Mouse (Mus musculus) ES-Bruce4 (cell line): ENCODE measurements at regions not wholly inside any gene's neighbourhood (a gene's known extent, or its start where the extent isn't known, plus 50 kb on each side); places are given as distances from the start of the nearest gene placed in this dataset.
"Not testable (repeated sequence)": the region's sequence is repeated elsewhere in the genome, so short reads cannot be mapped to it uniquely, and the experiment has no call there.

Source experiments
- H3K27ac ChIP-seq: 2 replicates; pipeline ENCODE4 v1.5.1; 2012; ENCODE audit warnings: low read length, inconsistent platforms; ENCODE audit not compliant: insufficient read depth
- H3K27me3 ChIP-seq: 2 replicates; pipeline ENCODE4 v1.6.1; 2012; ENCODE audit warnings: mild to moderate bottlenecking, low read length, inconsistent platforms; ENCODE audit not compliant: control insufficient read depth, poor library complexity, insufficient read depth, severe bottlenecking
- H3K36me3 ChIP-seq: 2 replicates; pipeline ENCODE4 v1.6.1; 2012; ENCODE audit warnings: inconsistent platforms, mild to moderate bottlenecking, low read length, moderate library complexity; ENCODE audit not compliant: control insufficient read depth, poor library complexity, insufficient read depth, severe bottlenecking
- H3K4me1 ChIP-seq: one replicate; pipeline ENCODE4 v1.8.1; 2011; ENCODE audit warnings: low read length; ENCODE audit not compliant: control insufficient read depth, insufficient read depth
- H3K4me3 ChIP-seq: 2 replicates; pipeline ENCODE4 v1.5.1; 2011; ENCODE audit warnings: low read depth, mild to moderate bottlenecking, low read length
- H3K9ac ChIP-seq: 2 replicates; pipeline ENCODE4 v1.6.1; 2012; ENCODE audit warnings: low read depth, mild to moderate bottlenecking, inconsistent platforms; ENCODE audit not compliant: poor library complexity, severe bottlenecking
- H3K9me3 ChIP-seq: replicated peaks from 2 replicates; pipeline ENCODE4 v1.6.1; 2012; ENCODE audit warnings: mild to moderate bottlenecking, low read length, inconsistent platforms; ENCODE audit not compliant: control insufficient read depth, poor library complexity, insufficient read depth, severe bottlenecking
- CTCF ChIP-seq: IDR thresholded peaks from one replicate; pipeline ENCODE4 v1.8.1; 2011; ENCODE audit warnings: low read depth, low read length
- EP300 ChIP-seq: IDR thresholded peaks from 2 replicates; pipeline ENCODE4 v1.6.1; 2011; ENCODE audit warnings: low read depth, low read length; ENCODE audit not compliant: insufficient read depth
- POLR2A ChIP-seq: IDR thresholded peaks from one replicate; pipeline ENCODE4 v1.8.1; 2011; ENCODE audit warnings: low read length; ENCODE audit not compliant: insufficient read depth

DNA sequence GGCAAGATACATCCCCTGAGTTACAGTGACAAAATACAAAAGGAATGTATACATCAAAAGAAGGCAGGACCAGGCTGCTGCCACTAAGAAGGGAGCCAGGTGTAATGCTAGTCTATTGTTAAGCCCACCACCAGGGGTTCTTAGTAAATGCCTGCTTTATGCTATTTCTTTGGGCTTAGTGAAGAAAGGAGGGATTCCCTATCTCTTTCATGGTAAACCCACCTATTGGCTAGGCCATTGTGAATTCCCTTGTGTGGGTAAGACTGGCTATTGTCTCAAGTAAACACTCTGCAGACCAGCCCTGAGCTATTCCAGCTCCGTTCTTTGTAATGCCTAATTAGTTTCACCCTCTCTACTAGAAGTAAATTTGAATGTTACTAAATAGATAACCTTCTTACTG, 716.6 kb upstream of the 1700015G11Rik start:
- not testable (repeated sequence) for H3K27ac ChIP-seq, H3K9ac ChIP-seq, H3K36me3 ChIP-seq, H3K4me3 ChIP-seq, H3K4me1 ChIP-seq, H3K27me3 ChIP-seq
- H3K9me3 ChIP-seq: peaks cover 34% of the 10 kb centered on the region

DNA sequence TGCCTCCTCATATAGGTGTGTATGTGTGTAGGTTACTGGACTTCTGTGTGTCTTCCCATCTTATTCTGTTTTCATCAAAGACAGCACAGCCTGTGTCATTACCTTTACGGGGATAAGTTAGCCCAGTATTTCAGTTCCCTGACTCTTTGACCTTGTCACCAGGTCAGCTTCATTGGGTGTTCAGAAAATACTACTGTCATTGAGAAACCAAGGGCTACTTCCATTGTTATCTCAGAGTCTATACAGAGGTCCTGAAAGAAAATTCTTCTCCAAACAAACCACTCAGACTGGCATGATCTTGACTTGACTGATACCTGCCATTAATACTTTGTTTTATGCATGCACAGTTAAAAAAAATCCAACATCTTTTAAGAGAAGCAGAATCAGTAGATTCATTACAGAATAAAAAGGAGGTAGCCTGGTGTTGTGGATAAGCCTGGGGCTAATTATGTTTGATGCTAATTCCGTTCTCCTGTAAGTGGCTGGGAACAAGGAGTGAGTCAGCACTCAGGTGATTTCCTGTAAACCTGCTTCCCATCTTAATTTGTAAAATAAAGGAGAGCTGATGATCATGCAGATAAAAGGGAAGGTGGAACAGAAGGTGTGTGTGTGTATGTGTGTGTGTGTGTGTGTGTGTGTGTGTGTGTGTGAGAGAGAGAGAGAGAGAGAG, 710.8 kb upstream of the 1700015G11Rik start:
- Histone ChIP-seq H3K4me3 (no peak overlapping the region), H3K36me3 (peaks cover 2% of the 10 kb centered on the region; the same call in 1 of the 2 replicates), H3K9me3 (peaks cover 42% of the 10 kb centered on the region), H3K27me3 (no peaks in the 10 kb centered on the region; the same call in 1 of the 2 replicates), H3K27ac (peak overlapping the region; percentile 89), H3K4me1 (no peaks in the 10 kb centered on the region), H3K9ac (no peak overlapping the region)
- TF ChIP-seq CTCF (no peak), POLR2A (no peak), EP300 (no peak)

DNA sequence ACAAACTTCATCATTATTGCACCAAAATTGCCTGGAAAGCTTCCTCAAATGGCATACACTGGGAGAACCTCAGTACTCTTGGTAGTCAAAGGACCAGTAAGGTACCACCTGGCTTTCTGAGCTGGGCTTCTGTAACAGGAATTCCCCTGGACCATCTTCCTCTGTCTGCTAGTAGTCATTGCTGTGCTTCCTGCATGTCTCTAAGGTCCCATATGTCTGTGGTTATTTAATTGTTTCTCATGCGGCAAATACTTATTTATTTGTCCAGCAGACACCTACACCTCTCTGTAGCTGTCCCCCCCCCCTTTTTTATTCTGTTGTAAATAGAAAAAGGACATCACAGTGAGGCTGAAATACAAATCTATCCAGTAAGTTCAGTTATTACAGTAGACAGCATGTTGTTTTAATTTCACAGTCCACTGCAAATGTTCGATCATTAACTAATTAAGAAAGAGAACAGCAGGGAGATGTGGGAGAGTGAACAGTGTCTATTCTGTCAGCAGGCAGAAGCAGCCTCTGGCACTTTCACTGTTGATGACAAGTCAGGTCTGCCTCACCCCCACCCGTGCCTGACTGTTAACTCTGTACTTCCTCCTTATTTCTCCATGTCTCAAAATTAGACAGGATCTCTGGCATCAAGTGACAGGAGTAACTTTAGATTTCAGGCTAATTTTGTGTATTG, 687.1 kb upstream of the 1700015G11Rik start:
- Histone ChIP-seq H3K9ac (no peak overlapping the region), H3K4me3 (no peak overlapping the region), H3K4me1 (no peaks in the 10 kb centered on the region), H3K36me3 (no peaks in the 10 kb centered on the region), H3K27me3 (no peaks in the 10 kb centered on the region), H3K27ac (no peak overlapping the region), H3K9me3 (no peaks in the 10 kb centered on the region)
- TF ChIP-seq POLR2A (no peak), CTCF (no peak), EP300 (no peak)

DNA sequence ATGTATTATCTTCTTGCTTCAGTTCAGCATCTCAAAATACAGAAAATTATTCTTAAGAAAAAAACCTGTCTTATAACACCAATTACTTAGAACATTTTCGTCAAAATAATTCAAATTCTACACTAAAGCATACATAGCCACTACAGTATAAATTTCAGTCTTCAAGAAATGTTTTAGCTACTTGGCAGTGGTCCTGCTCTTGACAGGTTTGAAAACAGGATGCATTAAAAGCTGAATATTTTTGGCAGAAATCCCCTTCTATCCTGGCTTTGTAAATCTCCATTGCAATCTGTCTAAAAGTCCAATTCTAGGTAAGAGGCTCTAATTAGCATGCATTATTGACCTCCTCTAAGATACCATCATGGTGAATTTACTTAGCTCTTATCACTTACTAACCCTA, 652.8 kb upstream of the 1700015G11Rik start:
- TF ChIP-seq POLR2A (no peak), CTCF (no peak), EP300 (no peak)
- Histone ChIP-seq H3K9me3 (no peaks in the 10 kb centered on the region), H3K9ac (no peak overlapping the region), H3K4me3 (no peak overlapping the region), H3K4me1 (no peaks in the 10 kb centered on the region), H3K27me3 (no peaks in the 10 kb centered on the region), H3K27ac (no peak overlapping the region), H3K36me3 (no peaks in the 10 kb centered on the region)
